Mouse (Mus musculus) ES-Bruce4 (cell line): Measurements from ENCODE around the gene Grm7.

Experiments used
- CTCF ChIP-seq: IDR thresholded peaks from one replicate; pipeline ENCODE4 v1.8.1; 2011; ENCODE audit warnings: low read depth, low read length
- EP300 ChIP-seq: IDR thresholded peaks from 2 replicates; pipeline ENCODE4 v1.6.1; 2011; ENCODE audit warnings: low read depth, low read length; ENCODE audit not compliant: insufficient read depth

GRCm38 (mm10) chr6:111447851-111448250, 802.5 kb downstream of the Grm7 start:
- TF ChIP-seq CTCF (no peak), EP300 (no peak)
